Mouse (Mus musculus) ZHBTc4 (cell line): Measurements from ENCODE around the gene Rab40c.
A peak's percentile ranks its signal among the peaks of the same experiment; 100 is the strongest.

Experiments
- DNase-seq: peaks from one replicate; pipeline ENCODE4 v3.0.0-alpha.2; 2011; ENCODE audit warnings: low read depth, low spot score

The Rab40c gene

GRCm38 (mm10) chr17:25919144-25919785, at the start of gene Rab40c:
Rab40c (minus strand) TSS chr17:25919727.
- DNase-seq: peak; percentile 71

DNA sequence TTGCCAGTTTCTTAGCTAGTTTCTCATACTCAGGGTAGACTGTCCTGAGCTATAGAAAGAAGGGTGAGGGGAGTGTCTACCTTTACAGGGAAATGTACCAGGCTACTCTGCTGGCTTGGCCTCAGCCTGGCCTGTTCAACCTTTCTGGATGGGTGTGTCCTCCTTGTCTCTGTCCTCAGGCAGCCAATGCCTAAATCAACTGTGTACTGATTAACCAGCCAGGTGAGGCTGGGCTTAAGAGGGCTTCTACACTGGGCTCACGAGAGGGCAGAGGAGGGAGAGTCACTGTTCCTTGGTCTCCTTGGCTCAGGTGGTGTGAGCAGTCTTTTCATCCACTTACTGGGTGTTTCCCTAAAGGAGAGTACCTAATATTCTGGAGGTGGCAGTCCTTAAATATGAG, 48.6 kb upstream of the Rab40c start:
- no peak for DNase-seq

GRCm38 (mm10) chr17:25967652-25968051, 48.1 kb upstream of the Rab40c start:
- DNase-seq: no peak

DNA sequence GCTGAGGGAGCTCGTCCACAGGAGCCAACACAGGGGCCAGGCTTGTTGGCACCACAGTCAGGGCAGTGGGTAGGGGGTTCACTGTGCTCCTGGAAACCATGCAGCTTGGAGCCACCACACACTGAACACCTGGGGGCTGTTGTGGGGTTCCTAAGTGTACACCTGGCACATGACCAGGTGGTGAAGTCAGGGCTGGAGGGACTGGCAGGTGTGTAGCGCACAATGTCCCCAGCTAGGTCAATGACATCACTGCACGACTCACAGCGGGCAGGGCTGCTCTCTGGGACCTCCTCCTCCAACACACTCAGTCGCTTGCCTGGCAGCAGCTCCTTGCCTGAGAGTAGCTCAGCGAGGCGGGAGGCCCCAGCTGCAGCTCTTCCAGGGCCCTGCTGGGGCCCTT, 44.7 kb upstream of the Rab40c start:
- no peak for DNase-seq

DNA sequence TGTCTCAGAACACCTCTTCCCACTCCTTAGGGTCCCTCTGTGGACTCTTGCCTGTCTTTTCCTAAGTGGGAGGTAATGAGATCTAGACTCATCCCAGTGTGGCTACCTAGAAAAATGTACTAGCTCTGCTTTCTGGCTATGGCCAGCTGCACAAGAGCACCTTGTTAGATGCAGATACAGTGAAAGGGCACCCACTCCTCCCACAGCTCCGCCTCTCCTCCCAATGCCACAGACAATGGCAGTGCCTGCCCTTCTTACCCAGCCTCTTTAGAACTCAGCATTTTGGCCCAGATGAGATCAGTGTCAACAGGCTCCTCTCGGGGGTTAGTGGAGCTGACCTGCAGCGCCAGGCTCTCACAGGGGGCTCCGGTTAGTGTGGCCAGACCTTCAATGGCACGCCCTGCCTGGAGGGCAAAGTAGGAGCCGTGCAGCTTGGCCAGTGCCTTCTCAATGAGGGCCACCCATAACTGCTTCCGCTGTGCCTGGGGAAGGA, 42.9 kb upstream of the Rab40c start:
- no peak for DNase-seq

DNA sequence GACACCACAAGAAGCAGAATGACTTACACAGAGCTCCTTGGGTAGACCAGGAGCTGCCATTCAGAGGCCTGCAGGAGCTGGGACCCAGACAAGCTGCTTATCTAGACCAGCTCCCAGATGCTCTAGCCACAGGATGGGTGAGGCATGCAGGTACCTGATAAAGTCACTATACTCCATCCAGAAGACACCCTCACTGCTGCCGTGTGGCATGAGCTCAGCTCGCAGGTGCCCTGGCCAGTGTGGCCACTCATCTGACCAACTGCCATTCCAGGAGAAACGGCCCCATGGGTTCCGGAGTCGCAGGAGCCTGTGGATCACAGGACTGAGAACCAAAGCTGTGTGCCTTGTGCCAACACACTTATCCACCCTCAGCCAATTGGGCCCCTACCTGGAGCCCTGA, 42.0 kb upstream of the Rab40c start:
- DNase-seq: no peak

GRCm38 (mm10) chr17:25959630-25960467, 40.3 kb upstream of the Rab40c start:
- DNase-seq: no peak

GRCm38 (mm10) chr17:25958771-25959494, 39.4 kb upstream of the Rab40c start:
- DNase-seq: no peak

GRCm38 (mm10) chr17:25957586-25958051, 38.1 kb upstream of the Rab40c start:
- DNase-seq: no peak

DNA sequence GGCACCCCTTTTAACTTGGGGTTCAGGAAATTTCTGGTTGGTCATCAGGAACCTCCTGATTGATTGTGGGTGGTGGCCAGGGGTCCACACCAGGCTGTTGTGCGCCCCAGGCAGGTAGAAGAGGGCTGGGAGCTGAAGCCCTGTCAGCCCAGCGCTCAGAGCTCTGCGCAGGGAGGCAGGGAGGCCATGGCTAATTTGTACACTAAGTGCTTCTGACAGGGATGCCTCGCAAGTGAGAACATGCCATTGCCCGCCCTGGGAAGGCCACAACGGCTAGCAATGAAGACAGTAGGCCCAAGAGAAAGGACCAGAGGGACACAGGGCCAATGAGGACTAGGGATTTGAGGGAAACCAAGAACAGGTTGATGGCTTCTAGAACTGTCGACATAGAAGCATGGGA, 37.1 kb upstream of the Rab40c start:
- DNase-seq: no peak

DNA sequence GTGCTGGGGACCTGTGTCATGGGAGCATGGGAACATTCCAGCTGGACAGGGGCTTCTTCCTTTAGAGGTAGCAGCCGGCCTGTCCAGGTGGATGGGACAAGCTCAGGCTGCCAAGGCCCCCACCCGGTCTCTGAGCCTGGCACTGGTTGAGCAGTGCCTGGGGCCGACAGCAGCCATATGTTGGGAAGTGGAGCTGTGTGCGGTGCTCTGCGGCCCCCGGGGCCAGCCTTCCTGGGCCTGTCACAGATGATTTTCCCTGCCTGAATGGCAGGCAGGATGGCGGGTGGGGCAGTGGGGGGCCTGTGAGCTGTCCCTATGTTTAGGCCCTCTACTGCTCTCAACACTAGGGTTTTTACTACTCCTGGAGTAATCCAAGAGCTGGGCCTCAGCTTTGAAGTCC, 36.7 kb upstream of the Rab40c start:
- no peak for DNase-seq

DNA sequence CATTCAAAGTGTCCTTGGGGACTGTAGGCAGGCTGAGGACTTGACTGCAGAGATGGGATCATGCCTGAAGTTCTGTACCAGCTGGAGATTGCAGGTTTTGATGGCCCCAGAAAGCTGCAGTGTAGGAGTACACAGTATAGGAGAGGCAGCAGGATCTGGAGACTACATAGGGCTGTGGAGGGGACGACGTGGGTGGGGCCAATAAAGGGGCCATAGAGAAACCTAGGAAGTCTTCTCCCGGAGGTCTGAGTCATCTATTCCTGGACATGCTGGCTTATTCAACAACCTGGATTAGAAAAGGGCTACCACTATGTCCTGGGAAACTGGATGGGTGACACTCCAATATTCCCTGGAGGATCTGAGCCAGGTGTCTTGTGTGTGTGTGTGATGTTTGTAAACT, 36.2 kb upstream of the Rab40c start:
- DNase-seq: no peak

DNA sequence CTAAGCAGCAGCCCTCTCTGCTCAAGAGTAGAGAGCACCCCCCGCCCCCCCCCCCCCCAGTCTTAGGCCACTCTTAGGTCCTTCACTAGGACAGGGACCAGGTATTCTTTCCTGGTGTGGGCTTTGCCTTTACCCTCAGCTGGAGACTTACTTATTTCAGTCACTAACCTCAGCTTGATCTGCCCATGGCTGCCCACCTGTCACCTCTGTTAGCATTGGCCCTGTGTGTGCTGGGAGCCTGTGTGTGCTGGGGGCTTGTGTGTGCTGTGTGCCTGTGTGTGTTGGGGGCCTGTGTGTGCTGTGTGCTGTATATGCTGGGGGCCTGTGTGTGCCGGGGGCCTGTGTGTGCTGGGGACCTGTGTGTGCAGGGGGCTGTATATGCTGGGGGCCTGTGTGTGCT, 35.1 kb upstream of the Rab40c start:
- no peak for DNase-seq

DNA sequence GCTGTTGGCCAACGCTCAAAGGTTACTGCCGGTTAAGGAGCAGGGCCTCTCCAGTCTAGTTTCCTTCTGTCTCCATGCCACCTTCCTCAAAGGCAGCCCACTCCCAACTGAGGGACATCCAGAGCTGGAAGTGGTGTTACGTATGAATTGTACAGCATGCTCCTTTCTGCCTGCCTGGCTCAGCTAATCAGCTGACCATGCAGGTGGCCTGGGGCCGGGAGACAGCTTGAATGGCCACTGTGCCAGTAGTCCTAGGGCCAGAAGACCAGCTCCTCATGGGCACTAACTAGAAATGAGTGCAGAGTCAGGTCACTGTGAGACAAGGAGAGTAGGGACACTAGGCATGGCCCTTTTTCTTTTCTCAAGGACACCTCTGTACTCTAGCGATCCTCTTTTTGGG, 33.6 kb upstream of the Rab40c start:
- DNase-seq: no peak

DNA sequence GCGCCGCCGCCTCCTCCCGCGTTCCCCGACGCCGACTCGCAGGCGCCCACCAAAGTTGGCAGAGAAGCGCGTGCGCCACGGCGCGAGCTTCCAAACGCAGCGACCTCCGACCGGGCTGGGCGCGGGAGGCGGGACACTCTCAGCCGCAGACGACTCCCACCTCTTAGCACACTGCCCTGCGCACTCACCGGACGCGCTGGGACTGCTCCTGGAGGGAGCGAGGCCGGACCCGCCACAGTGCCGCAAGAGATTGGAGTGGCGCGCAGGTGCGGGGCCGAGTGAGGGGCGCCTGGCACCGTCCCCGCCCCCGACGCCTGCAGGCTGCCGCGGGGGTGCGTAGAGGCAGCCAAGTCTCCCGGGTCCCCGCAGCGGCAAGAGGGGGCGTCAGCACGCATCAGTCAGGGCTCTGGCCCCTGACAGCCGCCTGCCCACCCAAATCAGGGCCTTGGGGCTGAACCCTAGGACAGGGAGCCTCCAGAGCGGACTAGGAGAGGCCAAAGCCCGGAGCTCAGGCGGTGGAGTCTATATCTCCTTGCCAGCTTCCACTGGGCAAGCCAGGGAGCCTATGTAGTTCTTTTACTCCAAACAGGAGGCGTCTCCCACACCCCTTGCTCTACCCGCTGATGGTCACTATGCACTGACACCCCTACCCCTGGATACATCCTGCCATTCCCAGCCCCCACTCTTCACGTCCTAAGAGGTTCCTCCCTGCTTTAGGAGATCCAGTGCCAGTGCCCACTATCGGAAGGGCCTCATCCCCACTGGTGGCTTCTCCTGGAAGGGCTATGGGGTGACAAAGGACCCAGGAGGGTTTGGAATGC, 32.5 kb upstream of the Rab40c start, which contains the start of gene A930017K11Rik:
Gene A930017K11Rik, minus strand, starts transcription at position 763 of the 821 bp plus-strand sequence.
- DNase-seq: peak; percentile 74

- DNase-seq: no peak
These were observed 31.8 kb upstream of the Rab40c start for GRCm38 (mm10) chr17:25951225-25951802.

DNA sequence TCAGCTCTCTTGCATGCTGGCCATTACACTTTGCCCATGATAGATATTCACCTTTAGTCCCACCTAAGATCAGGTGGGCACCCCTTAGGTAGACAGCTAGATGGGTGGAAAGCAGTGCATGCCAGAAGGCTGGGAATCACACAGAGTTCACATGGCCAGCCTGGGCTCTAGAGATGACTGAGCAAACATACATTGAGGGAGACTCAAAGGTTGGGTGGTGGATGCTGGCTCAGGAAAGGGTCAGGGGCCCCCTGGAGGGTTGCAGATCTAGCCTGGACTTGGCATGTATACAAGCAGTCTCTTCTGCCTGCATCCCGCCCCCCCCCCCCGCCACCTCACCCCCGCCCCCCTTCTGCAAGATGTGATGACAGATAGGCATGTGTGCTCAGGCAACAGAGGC, 31.2 kb upstream of the Rab40c start:
- no peak for DNase-seq

- no peak for DNase-seq
These were observed 30.5 kb upstream of the Rab40c start for GRCm38 (mm10) chr17:25949981-25950380.

GRCm38 (mm10) chr17:25948051-25948450, 28.5 kb upstream of the Rab40c start:
- no peak for DNase-seq

DNA sequence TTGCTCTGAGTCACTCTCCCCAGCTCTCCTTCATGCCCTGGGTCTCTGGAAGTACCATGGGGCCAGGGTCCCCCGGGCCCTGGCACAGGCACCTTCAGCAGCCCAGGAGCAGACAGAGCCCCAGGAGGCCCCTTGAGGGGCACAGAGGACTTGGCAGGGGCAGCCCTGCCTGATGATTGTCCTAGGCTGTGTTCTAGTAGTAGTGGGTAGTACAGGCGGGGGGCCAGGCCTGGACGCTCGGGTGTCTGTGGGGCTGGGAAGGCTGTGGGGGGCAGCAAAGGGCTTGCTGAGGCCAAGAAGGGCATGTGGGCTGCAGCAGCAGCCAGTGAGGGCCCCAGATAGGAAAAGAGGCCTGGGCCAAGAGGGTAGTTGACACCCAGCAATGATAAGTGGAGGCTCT, 28.0 kb upstream of the Rab40c start:
- no peak for DNase-seq

GRCm38 (mm10) chr17:25946891-25947290, 27.4 kb upstream of the Rab40c start:
- DNase-seq: no peak
